Comparison of ENCODE assay signal across 1 mouse cellular context in the genomic region with DNA sequence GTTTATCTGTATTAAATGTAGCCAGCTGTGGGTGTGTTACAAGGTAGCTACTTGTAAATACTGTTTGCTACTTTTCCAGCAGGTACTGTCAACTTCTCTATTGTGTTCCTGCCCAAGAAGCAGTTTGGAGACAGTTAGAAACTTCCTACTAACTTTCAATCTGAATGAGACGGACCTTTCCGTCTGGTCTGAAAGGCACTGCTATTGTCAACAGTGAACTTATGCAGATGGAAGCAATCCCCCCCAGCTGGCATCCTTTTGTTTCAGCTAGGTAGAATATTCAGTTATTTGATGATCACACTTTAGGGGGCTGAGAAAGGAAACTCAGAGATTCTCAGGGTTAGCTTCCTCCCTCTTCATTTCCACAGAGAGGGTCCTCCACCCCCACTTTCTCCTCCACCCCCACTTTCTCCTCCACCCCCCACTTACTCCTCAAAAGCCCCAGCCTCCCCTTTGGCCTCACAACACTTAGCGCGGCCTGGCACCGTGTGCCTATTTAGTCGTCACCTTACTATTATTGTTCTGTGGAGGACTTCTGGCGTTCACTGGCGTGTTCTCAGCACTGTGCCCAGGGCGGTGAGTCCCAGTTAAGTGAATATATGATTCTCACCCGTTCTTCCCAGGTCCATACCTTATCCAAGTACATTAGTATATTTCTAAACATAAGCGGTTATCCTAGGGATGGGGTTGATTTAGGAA.
TF ChIP-seq lines count a peak whose summit lies in the region.

No protein-coding gene starts in this region.

TF ChIP-seq in MEL, 35 proteins besides CTCF, POLR2A, EP300 and RAD21 (continued from another document):
- no peak for TF ChIP-seq MAX (IDR thresholded peaks at IDR 0.05; ENCODE audit: low read length)
